Mouse (Mus musculus) embryonic facial prominence, embryonic 15.5 days (tissue): ENCODE data around the gene Olfr1298. TPM values are rescaled to one million over a fixed set of nuclear protein-coding genes. Genes with fewer than 3 reads are reported as not detected.

ENCODE experiments used
- ATAC-seq: fragments of 200-750 bp; cut with Nextera tagmentation; 2 replicates; pipeline ENCODE4 v1.8.0; 2017; ENCODE audit warnings: low read depth, moderate TSS enrichment; ENCODE audit not compliant: insufficient number of reproducible peaks, low FRiP score, low TSS enrichment
- H3K27ac ChIP-seq: fragments of 300-500 bp; sonication (generic); replicated peaks from 2 replicates; pipeline ENCODE4 v1.5.1; 2015; ENCODE audit warnings: mild to moderate bottlenecking, inconsistent platforms
- H3K27me3 ChIP-seq: fragments of 300-500 bp; sonication (generic); 2 replicates; pipeline ENCODE4 v1.6.1; 2015; ENCODE audit warnings: inconsistent platforms
- H3K36me3 ChIP-seq: fragments of 300-500 bp; sonication (generic); 2 replicates; pipeline ENCODE4 v1.6.1; 2015; ENCODE audit warnings: mild to moderate bottlenecking, inconsistent platforms
- H3K4me1 ChIP-seq: fragments of 300-500 bp; sonication (generic); 2 replicates; pipeline ENCODE4 v1.6.1; 2015; ENCODE audit warnings: inconsistent platforms
- H3K4me2 ChIP-seq: fragments of 300-500 bp; sonication (generic); replicated peaks from 2 replicates; pipeline ENCODE4 v1.6.1; 2015; ENCODE audit warnings: mild to moderate bottlenecking, inconsistent platforms
- H3K4me3 ChIP-seq: fragments of 300-500 bp; sonication (generic); replicated peaks from 2 replicates; pipeline ENCODE4 v1.5.1; 2015; ENCODE audit warnings: mild to moderate bottlenecking, inconsistent platforms
- H3K9ac ChIP-seq: fragments of 300-500 bp; sonication (generic); 2 replicates; pipeline ENCODE4 v1.6.1; 2015; ENCODE audit warnings: inconsistent platforms
- H3K9me3 ChIP-seq: fragments of 300-500 bp; sonication (generic); replicated peaks from 2 replicates; pipeline ENCODE4 v1.6.1; 2016; ENCODE audit warnings: inconsistent platforms
- WGBS: fragments of 180-500 bp; shearing (Covaris S2); methylation state at CpG from one replicate; pipeline ENCODE4 v1.1.7; 2015; 5-methylcytosine and 5-hydroxymethylcytosine counted together
- polyA plus RNA-seq: library from polyadenylated mRNA; unstranded; fragments of >200 nt; fragmentation: Nextera tagmentation; extraction: Ambion mirVana; gene quantifications from 2 replicates; pipeline ENCODE4 v1.2.1, GENCODE M21; 2015

Olfr1298 gene
- not detected in 2 replicates for polyA plus RNA-seq

DNA sequence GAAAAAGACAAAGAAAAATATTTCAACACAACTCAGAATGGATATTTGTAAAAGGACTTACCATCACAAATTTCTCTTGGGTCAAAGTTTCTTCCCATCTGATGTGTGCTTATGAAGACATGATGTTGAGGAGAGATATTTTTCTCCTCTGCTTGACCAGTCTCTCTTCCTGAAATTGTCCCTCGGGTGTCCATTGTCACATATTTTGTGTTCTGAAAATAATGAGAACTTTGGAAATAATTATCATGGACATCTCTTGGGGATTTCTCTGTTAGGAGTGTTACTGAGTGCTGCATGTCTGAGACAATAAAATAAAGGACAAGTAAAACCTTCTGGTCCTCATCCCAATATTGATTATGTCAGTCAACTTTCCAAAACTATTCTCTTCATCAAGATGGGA lies at the start of gene Olfr1298:
Gene Olfr1298, minus strand, starts transcription at position 101 of the 400 bp plus-strand sequence.
- Histone ChIP-seq H3K27me3 (no peaks in the 10 kb centered on the region), H3K36me3 (no peaks in the 10 kb centered on the region), H3K27ac (no peak within 1 kb of the TSS), H3K4me2 (no peak within 1 kb of the TSS), H3K4me3 (no peak within 1 kb of the TSS), H3K9ac (no peak within 1 kb of the TSS), H3K9me3 (no peaks in the 10 kb centered on the region), H3K4me1 (no peaks in the 10 kb centered on the region)
- WGBS: 74% methylated on average over 1 of the region's 1 CpGs
- ATAC-seq: no peak

DNA sequence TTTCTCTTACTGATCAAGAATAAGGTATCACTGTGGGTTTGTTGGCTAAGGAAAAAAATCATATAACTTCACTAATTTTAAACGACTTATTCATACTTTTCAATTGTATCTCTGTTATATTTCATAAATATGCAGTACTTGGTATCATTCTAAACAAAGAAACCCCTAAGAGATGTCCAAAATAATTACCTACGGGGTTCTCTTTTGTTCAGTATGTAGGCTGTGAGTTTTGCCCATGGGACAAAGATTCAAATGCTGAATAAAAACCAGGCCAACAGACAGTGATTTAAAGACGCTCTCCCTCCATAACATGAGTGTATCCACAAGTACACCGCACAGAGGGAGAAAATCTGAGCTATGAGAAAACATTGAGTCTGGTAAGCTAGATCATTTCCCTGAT lies 12.1 kb upstream of the Olfr1298 start, which contains the start of gene Olfr1299:
Gene Olfr1299, plus strand, starts transcription at position 301 of the 400 bp plus-strand sequence.
- Histone ChIP-seq H3K27me3 (no peaks in the 10 kb centered on the region), H3K4me1 (no peaks in the 10 kb centered on the region), H3K4me2 (no peak within 1 kb of the TSS), H3K9ac (no peak within 1 kb of the TSS), H3K4me3 (no peak within 1 kb of the TSS), H3K36me3 (no peaks in the 10 kb centered on the region), H3K27ac (no peak within 1 kb of the TSS), H3K9me3 (no peaks in the 10 kb centered on the region)
- 71% methylated on average over 4 of the region's 4 CpGs for WGBS
- ATAC-seq: no peak

DNA sequence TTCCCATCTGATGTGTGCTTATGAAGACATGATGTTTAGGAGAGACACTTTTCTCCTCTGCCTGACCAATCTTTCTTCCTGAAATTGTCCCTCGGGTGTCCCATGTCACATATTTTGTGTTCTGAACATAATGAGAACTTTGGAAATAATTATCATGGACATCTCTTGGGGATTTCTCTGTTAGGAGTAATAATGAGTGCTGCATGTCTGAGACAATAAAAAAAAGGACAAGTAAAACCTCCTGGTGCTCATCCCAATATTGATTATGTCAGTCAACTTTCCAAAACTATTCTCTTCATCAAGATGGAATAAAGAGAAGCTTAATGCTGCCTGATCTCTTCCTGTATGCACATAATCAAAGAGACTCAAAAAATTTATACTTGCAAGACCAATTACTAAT lies 22.6 kb downstream of the Olfr1298 start, which contains the start of gene Olfr1297:
Gene Olfr1297, minus strand, starts transcription at position 101 of the 400 bp plus-strand sequence.
- no peak for ATAC-seq
- no peaks in the 10 kb centered on the region for H3K27me3 ChIP-seq
- 87% methylated on average over 1 of the region's 1 CpGs for WGBS

More for the DNA sequence above, 22.6 kb downstream of the Olfr1298 start, which contains the start of gene Olfr1297:
- no peak within 1 kb of the TSS for H3K4me3 ChIP-seq
- H3K4me2 ChIP-seq: no peak within 1 kb of the TSS
- H3K36me3 ChIP-seq: no peaks in the 10 kb centered on the region
- no peaks in the 10 kb centered on the region for H3K9me3 ChIP-seq
- H3K9ac ChIP-seq: no peak within 1 kb of the TSS
- no peak within 1 kb of the TSS for H3K27ac ChIP-seq
- H3K4me1 ChIP-seq: no peaks in the 10 kb centered on the region

Other genes starting within 250 kb of the Olfr1298 start
- not detected in 2 replicates for gene Olfr1286, start 226.1 kb downstream of the Olfr1298 start, polyA plus RNA-seq
- not detected in 2 replicates for gene Olfr1287, start 200.1 kb downstream of the Olfr1298 start, polyA plus RNA-seq
- not detected in 2 replicates for gene Olfr1288, start 175.1 kb downstream of the Olfr1298 start, polyA plus RNA-seq
- gene Olfr1289, start 168.4 kb downstream of the Olfr1298 start, polyA plus RNA-seq: not detected in 2 replicates
- not detected in 2 replicates for gene Olfr1290, start 155.4 kb downstream of the Olfr1298 start, polyA plus RNA-seq
- 0.04 TPM in 1 of 2 replicates, not detected in the other for gene Olfr1291-ps1, start 152.0 kb downstream of the Olfr1298 start, polyA plus RNA-seq
- not detected in 2 replicates for gene Olfr1293-ps, start 124.0 kb downstream of the Olfr1298 start, polyA plus RNA-seq
- not detected in 2 replicates for gene Olfr1294, start 108.9 kb downstream of the Olfr1298 start, polyA plus RNA-seq
- gene Olfr1295, start 79.5 kb downstream of the Olfr1298 start, polyA plus RNA-seq: not detected in 2 replicates
- gene Olfr1297, start 22.7 kb downstream of the Olfr1298 start, polyA plus RNA-seq: 0.12 TPM in 1 of 2 replicates, not detected in the other
- gene Olfr1299, start 12.2 kb upstream of the Olfr1298 start, polyA plus RNA-seq: not detected in 2 replicates
- not detected in 2 replicates for gene Olfr1301, start 101.8 kb upstream of the Olfr1298 start, polyA plus RNA-seq
- not detected in 2 replicates for gene Olfr1302, start 128.2 kb upstream of the Olfr1298 start, polyA plus RNA-seq
- gene Olfr1303, start 171.1 kb upstream of the Olfr1298 start, polyA plus RNA-seq: not detected in 2 replicates
- gene Olfr1305, start 227.9 kb upstream of the Olfr1298 start, polyA plus RNA-seq: not detected in 2 replicates